13 mouse cellular contexts compared by ENCODE assay signal in the genomic region with DNA sequence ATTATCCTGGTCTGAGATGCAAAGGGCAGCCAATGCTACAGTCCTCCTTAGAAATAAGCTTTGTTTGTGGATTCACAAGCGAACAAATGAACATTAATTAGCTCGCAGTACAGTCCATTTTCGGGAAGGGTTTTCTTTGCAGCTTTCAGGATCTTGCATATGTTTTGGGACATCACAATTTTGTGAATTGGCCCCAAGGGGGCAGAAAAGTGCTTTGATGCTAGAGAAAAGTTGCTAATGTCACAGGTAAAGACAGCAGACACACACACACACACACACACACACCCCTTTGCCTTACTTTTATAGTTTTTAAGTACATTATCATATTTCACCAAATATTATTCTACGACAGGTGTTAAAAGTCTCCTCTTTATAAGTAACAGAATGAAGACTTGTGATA.
A peak's percentile ranks its signal among the peaks of the same experiment; 100 is the strongest.
DNase-seq lines count a peak whose midpoint lies in the region; ATAC-seq and TF ChIP-seq lines count a peak whose summit lies in the region.
"Had no signal": no experiment of that assay in that cellular context is flagged by ENCODE, and none has a peak within 500 bp of the region (broad histone marks: within the 10 kb centered on the region; RNA-seq: fewer than 3 reads in every experiment).

No protein-coding gene starts in this region.

- no peaks in the 10 kb centered on the region for H3K36me3 ChIP-seq in limb, embryonic 14.5 days (ENCODE audit: control insufficient read depth, insufficient read depth, low read length)
- no peaks in the 10 kb centered on the region for H3K36me3 ChIP-seq in limb, embryonic 10.5 days
- no peaks in the 10 kb centered on the region for H3K36me3 ChIP-seq in kidney, postnatal 0 days (ENCODE audit: insufficient read depth, low read length)
- H3K36me3 ChIP-seq: heart, embryonic 12.5 days; limb, embryonic 15.5 days had no signal

- 68% methylated on average over 4 of the region's 4 CpGs for WGBS in limb, embryonic 14.5 days
- 83% methylated on average over 4 of the region's 4 CpGs for WGBS in limb, embryonic 10.5 days
- 83% methylated on average over 4 of the region's 4 CpGs for WGBS in kidney, postnatal 0 days

- H3K9ac ChIP-seq in limb, embryonic 14.5 days (ENCODE audit: low read depth, low read length, severe bottlenecking) = no peak overlapping the region
- no peak overlapping the region for H3K9ac ChIP-seq in kidney, postnatal 0 days (ENCODE audit: low read depth, low read length)
- H3K9ac ChIP-seq: heart, embryonic 12.5 days; limb, embryonic 15.5 days had no signal

- no peak for TF ChIP-seq POLR2A in limb, embryonic 14.5 days (IDR thresholded peaks at IDR 0.05; ENCODE audit: borderline replicate concordance, extremely low read depth, insufficient read depth, insufficient read length)

- peak; percentile 36 for TF ChIP-seq CTCF in gastrocnemius, adult 2 months (IDR thresholded peaks at IDR 0.05)
- TF ChIP-seq CTCF in kidney, postnatal 0 days (IDR thresholded peaks at IDR 0.05; ENCODE audit: low read depth) = peak; percentile 63

- DNase-seq in gastrocnemius, adult 2 months = no peak
- DNase-seq in gastrocnemius, adult 8-10 months (ENCODE audit: low spot score in 2 of 2) = no peak
- peak; percentile 31 for DNase-seq in limb, embryonic 14.5 days (ENCODE audit: low spot score)
- DNase-seq in limb, embryonic 10.5 days (ENCODE audit: low spot score) = no peak
- peak; percentile 21 for DNase-seq in Muller cell, postnatal 12 days (ENCODE audit: inconsistent ontology term)
- no peak for DNase-seq in kidney, postnatal 0 days (ENCODE audit: low spot score)
- no peak for DNase-seq in retina, postnatal 1 day
- no peak for DNase-seq in right cerebral cortex, postnatal 36 days (ENCODE audit: low spot score in 2 of 2)
- DNase-seq: cerebellum, postnatal 25 days; thymus, adult 2 months had no signal

- H3K27me3 ChIP-seq in limb, embryonic 14.5 days (ENCODE audit: control insufficient read depth, insufficient read depth, low read length) = no peaks in the 10 kb centered on the region
- H3K27me3 ChIP-seq in limb, embryonic 10.5 days (ENCODE audit: low read depth, poor library complexity, severe bottlenecking) = no peaks in the 10 kb centered on the region
- no peaks in the 10 kb centered on the region for H3K27me3 ChIP-seq in kidney, postnatal 0 days (ENCODE audit: insufficient read depth, low read length)
- H3K27me3 ChIP-seq: heart, embryonic 12.5 days; limb, embryonic 15.5 days; megakaryocyte, embryonic 14.5 days had no signal

- no peak overlapping the region for H3K4me3 ChIP-seq in gastrocnemius, adult 2 months
- H3K4me3 ChIP-seq in limb, embryonic 14.5 days (replicated peaks; ENCODE audit: low read length) = no peak overlapping the region
- no peak overlapping the region for H3K4me3 ChIP-seq in limb, embryonic 10.5 days
- no peak overlapping the region for H3K4me3 ChIP-seq in kidney, postnatal 0 days (replicated peaks; ENCODE audit: low read depth, low read length)
- H3K4me3 ChIP-seq: heart, embryonic 12.5 days; limb, embryonic 15.5 days; megakaryocyte, embryonic 14.5 days had no signal

- intact Hi-C loops in gastrocnemius, adult 2 months (cut with DNase I) = no loop called here

- H3K9me3 ChIP-seq in limb, embryonic 14.5 days (ENCODE audit: control insufficient read depth, low read length) = no peaks in the 10 kb centered on the region
- H3K9me3 ChIP-seq in limb, embryonic 10.5 days (replicated peaks) = no peaks in the 10 kb centered on the region
- H3K9me3 ChIP-seq in kidney, postnatal 0 days (replicated peaks; ENCODE audit: low read length) = no peaks in the 10 kb centered on the region
- H3K9me3 ChIP-seq: heart, embryonic 12.5 days; limb, embryonic 15.5 days had no signal

- ATAC-seq in limb, embryonic 14.5 days (ENCODE audit: low FRiP score, low read depth) = no peak
- no peak for ATAC-seq in kidney, postnatal 0 days (replicated peaks; ENCODE audit: low FRiP score, low read depth)

- no peak overlapping the region for H3K4me2 ChIP-seq in limb, embryonic 14.5 days (replicated peaks; ENCODE audit: low read depth, low read length, severe bottlenecking)
- no peak overlapping the region for H3K4me2 ChIP-seq in kidney, postnatal 0 days (ENCODE audit: low read length)
- H3K4me2 ChIP-seq: heart, embryonic 12.5 days; limb, embryonic 15.5 days had no signal

- peaks cover 22% of the 10 kb centered on the region for H3K4me1 ChIP-seq in limb, embryonic 14.5 days (ENCODE audit: control insufficient read depth, insufficient read depth, low read length)
- H3K4me1 ChIP-seq in limb, embryonic 10.5 days = no peaks in the 10 kb centered on the region
- H3K4me1 ChIP-seq in kidney, postnatal 0 days (replicated peaks; ENCODE audit: insufficient read depth, low read length) = no peaks in the 10 kb centered on the region

- H3K27ac ChIP-seq in gastrocnemius, adult 2 months = peak overlapping the region; percentile 51
- no peak overlapping the region for H3K27ac ChIP-seq in limb, embryonic 14.5 days (replicated peaks; ENCODE audit: low read depth, low read length)
- H3K27ac ChIP-seq in limb, embryonic 10.5 days = no peak overlapping the region
- H3K27ac ChIP-seq in kidney, postnatal 0 days = no peak overlapping the region

Comparison
In these comparisons a context has a peak if more than half of its experiments do, and no peak if none do; other contexts are left out.
1. DNase-seq: peak in limb, embryonic 14.5 days (single experiment) and Muller cell, postnatal 12 days (single experiment); none in gastrocnemius, adult 2 months (single experiment), gastrocnemius, adult 8-10 months (0 of 2), limb, embryonic 10.5 days (single experiment), kidney, postnatal 0 days (single experiment), retina, postnatal 1 day (single experiment) and right cerebral cortex, postnatal 36 days (0 of 2).